Mouse (Mus musculus): ENCODE data around the gene Chit1.

DNA sequence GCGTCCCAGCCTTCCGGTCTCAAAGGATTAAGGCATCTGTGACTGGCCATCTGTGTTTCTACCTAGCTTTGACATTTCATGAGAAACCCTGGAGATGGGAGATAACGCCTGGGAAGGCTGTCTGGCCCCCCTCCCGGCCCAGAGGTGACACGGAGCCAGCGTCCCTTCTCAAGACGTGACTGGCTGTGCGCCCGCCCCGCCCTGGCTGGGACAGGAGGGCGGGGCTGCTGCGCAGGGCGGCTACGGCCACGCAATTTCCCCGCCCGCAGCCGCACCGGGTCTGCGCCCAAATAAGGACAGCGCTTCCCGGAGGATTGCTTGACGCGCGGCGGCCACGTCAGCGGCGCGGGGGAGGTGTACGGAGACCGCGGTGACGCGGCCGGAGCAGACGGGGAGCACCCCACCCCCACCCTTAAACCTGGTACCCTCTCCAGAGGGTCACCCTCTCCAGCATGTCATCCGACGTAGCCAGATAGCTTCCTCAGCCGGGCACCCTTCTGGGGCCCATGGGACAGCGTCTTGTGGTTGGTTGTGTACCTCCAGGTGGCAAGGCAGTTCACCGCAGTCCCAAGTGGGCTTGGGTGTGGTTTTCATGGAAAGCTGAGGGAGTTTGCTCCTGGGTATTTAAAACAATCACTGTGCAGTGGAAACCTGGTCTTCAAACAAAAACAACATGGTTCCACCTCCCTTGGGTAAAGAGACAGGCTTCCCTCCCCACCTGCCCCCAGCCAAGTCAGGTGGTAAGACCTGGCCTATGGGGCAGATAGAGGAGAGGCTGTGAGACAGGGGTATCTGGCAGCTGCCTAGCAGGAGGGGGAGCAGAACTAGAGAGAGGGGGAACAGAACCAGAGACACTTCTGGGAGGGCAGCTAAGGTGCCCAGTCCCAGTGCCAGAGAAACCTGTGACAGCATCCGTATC, 17.9 kb upstream of the Chit1 start:
- peak; percentile 23 for TF ChIP-seq CTCF (IDR thresholded peaks at IDR 0.05; ENCODE audit: low read depth)
- TF ChIP-seq EP300 (IDR thresholded peaks at IDR 0.05; ENCODE audit: low read depth), result peak; percentile 90

All from liver, embryonic 14.5 days (tissue).